Mouse (Mus musculus): ENCODE results near the gene Fhl5.
A peak's percentile ranks its signal among the peaks of the same experiment; 100 is the strongest.
"Not testable (repeated sequence)": the region's sequence is repeated elsewhere in the genome, so short reads cannot be mapped to it uniquely, and the experiment has no call there.

Gene Fhl5

DNA sequence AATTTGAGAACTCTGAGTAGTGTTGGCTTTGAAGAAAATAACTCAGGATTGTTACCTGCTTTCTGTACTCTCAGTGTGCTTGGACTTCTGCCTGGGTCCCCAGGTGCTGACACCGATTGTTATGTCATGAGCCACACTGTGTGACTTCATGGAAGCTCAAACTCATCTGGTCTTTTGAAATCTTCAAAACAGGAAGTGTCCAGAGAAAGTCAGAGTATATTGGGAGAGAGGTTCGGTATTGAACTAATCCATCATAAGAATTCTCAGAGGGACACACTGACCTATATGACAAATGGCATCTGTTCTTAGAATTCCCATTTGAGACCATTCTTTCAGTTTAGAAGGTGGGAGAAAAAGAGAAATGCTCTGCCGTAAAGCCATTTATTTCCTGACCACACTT is at the start of gene Fhl5:
Gene Fhl5, minus strand, starts transcription at position 101 of the 400 bp plus-strand sequence.
- no peak for DNase-seq (ENCODE audit: low spot score in 2 of 2)

DNA sequence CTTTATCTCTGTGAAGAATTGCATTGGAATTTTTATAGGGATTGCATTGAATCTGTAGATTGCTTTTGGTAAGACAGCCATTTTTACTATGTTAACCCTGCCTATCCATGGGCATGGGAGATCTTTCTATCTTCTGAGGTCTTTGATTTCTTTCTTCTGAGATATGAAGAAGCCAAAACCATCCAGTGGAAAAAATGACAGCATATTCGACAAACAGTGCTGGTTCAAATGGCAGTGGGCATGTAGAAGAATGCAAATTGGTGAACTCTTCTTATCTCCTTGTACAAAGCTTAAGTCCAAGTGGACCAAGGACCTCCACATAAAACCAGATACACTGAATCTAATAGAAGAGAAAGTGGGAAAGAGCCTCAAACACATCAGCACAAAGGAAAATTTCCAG is 42.3 kb upstream of the Fhl5 start:
- not testable (repeated sequence) for DNase-seq (ENCODE audit: low spot score in 2 of 2)

DNA sequence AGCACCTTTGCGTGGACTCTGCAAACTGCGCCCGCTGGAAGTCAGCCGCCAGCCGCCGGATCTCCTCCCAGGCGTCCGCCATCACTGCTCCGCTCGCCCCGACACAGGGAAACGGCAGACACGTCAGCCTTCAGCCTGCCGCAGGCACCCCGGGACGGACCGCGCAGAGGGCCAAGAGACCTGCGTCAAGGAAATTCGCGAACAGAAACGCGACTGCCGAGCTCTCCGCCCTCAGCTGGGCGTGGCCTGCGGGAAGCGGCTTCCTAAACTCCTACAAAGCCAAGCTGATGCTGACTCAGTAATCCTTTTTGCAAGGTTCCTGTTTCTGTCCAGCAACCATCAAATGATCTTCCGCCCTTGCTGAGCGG is 39.0 kb upstream of the Fhl5 start, which contains the start of gene Ufl1:
Gene Ufl1, minus strand, starts transcription at position 151 of the 368 bp plus-strand sequence.
- peak; percentile 93 to 97 for DNase-seq (ENCODE audit: low spot score in 2 of 2)

- no peak for DNase-seq (ENCODE audit: low spot score in 2 of 2)
Measured at GRCm38 (mm10) chr4:25280938-25281670, 38.4 kb upstream of the Fhl5 start.

DNA sequence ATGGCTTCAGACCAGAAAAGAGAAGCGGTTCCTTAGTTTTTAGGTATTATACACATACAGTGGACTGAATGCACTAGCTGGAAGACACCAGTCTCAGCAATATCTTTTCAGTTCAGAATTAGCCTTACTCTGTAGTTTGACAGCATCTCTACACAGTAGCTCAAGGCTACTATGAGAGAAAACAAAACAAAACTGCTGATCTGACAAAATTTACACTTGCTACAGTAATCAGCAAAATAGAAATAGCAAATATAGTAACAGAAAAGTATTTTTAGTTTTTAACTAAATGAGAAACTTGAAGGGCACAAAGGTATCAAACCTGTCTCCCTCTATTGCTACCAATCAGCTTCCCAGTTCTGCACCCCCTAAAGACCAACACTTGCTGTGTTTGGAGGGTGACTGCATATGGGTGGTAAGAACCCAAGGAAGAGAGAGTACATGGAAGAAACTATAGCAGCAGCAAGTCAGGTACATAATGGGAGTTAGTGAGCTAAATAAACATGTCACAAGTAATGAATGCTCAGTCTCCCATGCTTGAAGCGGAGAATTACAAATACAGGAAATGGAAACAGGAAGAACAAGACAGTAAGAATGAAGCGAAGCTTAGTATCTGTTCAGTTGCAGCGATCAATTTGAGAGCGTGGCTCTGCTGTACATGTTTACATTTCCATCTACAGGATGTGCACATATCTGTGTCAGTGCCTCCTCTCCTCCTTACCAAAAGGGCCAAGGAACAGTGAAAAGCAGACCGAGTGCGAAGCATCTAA is 30.4 kb upstream of the Fhl5 start:
- no peak for DNase-seq (ENCODE audit: low spot score in 2 of 2)

GRCm38 (mm10) chr4:25271926-25272325 is 29.2 kb upstream of the Fhl5 start:
- DNase-seq (ENCODE audit: low spot score in 2 of 2), result no peak

DNA sequence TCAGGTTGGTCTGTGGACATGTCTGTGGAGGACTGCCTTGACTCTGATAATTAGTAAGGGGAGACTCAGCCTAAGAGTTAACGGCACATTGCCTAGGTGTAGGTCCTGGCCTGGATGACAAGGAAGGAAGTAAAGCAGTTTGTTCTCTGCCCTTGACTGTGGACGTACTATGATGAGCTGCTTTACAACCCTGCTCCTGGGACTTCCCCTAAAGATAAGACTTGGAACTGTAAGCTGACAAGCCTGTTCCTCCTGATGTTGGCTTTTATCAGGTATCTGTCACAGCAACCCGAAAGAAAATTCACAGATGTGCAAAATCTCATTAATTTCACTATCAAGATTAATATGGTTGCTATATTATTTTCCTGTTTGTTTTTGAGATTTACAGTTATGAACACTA is 24.5 kb upstream of the Fhl5 start:
- no peak for DNase-seq (ENCODE audit: low spot score in 2 of 2)

GRCm38 (mm10) chr4:25257822-25258398 is 15.2 kb upstream of the Fhl5 start:
- no peak for DNase-seq (ENCODE audit: low spot score in 2 of 2)

DNA sequence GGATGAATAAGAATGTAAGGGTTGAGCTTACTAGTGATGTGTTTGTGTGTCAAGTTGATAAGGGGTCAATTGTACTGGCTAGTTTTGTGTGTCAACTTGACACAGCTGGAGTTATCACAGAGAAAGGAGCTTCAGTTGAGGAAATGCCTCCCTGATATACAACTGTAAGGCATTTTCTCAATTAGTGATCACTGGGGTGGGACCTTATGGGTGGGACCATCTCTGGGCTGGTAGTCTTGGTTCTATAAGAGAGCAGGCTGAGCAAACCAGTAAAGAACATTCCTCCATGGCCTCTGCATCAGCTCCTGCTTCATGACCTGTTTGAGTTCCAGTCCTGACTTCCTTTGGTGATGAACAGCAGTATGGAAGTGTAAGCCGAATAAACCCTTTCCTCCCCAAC is 7.0 kb downstream of the Fhl5 start:
- DNase-seq (ENCODE audit: low spot score in 2 of 2), result not testable (repeated sequence)

- not testable (repeated sequence) for DNase-seq (ENCODE audit: low spot score in 2 of 2)
Measured at GRCm38 (mm10) chr4:25233767-25234166, 8.9 kb downstream of the Fhl5 start.

DNA sequence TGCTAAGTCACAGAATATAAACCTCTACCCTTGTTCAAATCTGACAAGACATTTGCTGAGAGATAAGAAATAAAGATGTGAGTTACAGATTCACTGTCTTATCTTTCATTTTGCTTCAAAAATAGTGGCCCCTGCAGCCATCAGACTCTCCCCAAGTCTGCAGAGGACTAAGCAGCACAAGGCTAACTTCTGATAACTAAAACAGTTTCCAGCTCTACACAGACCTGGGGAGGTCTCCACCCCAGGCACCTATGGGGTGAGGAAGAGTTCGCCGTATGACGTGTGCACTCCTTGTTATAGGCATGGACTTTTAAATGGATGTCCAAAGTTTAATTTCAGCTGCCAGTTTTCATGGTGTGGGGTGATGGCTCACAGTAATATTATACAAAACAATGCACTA is 10.1 kb downstream of the Fhl5 start:
- no peak for DNase-seq (ENCODE audit: low spot score in 2 of 2)

DNA sequence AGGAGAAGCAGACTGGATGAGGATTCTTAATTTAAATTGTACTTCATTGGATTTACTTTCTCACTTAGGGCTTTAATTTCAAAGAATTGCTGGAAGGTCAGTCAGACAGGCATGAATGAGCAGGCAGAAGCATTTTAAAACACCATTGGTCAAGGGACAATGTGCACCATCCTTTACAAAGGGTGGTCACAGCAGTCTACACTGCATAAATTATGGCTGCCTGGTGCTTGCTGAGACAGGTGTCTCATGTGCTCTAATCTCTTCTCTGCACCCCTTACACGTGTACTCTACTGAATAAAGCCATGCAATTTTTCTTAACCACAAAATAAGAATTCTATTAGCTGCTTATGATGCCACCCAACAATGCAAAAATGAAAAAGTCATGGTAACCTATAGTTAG is 15.1 kb downstream of the Fhl5 start:
- no peak for DNase-seq (ENCODE audit: low spot score in 2 of 2)

DNA sequence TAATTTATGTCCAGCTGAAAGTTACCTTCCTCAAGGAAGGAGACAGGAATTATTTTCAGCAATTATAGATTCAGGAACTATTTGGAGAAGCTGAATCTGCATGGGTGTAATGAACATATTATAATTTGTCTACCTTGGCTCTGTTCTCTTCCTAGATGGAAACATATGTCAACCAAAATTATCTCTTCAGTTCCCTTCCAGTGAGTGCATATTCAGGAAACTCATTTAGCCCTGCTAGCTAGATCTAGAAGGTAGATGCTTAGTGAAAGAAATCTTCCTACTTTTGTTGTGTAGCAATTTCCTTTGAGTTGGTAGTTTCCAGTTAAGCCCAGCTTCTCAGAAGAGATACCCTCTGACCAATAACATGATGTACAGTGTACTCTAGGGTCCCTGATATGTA is 20.7 kb downstream of the Fhl5 start:
- no peak for DNase-seq (ENCODE audit: low spot score in 2 of 2)

GRCm38 (mm10) chr4:25213451-25213850 is 29.2 kb downstream of the Fhl5 start:
- no peak for DNase-seq (ENCODE audit: low spot score in 2 of 2)

DNA sequence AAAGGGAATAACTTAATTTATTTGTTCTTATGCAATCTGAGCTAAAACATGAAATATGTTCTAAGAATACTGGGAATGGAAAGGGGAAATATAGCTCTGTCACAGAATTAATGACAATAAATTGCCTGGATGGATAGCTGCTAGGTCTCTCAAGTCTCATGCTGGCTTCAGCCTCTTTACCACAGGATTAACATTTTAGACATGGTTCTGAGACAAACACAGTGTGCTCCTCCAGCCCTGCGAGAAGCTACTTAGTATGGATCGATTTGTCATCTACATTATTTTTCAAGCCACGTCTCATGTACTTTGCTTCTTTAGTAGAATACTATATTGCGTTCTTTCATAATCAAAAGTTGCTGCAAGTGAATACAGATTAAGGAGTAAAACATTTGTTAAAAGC is 36.5 kb downstream of the Fhl5 start:
- DNase-seq (ENCODE audit: low spot score in 2 of 2), result no peak

GRCm38 (mm10) chr4:25197310-25197709 is 45.4 kb downstream of the Fhl5 start:
- DNase-seq (ENCODE audit: low spot score in 2 of 2), result no peak

GRCm38 (mm10) chr4:25179617-25180208 is 63.0 kb downstream of the Fhl5 start:
- no peak for DNase-seq (ENCODE audit: low spot score in 2 of 2)

Measured in spleen, postnatal 4 days (tissue).